Mouse (Mus musculus) lung, adult 2 months (tissue): ENCODE measurements around the gene Kif6. TPM values are rescaled to one million over a fixed set of nuclear protein-coding genes. Genes with fewer than 3 reads are reported as not detected.

Source experiments
- DNase-seq: peaks from one replicate; pipeline ENCODE4 v3.0.0; 2022
- H3K4me1 ChIP-seq: fragments of 200-500 bp; 2 replicates; pipeline ENCODE4 v1.6.1; 2011; ENCODE audit warnings: low read length; ENCODE audit not compliant: control insufficient read depth, insufficient read depth
- H3K4me3 ChIP-seq: fragments of 200-500 bp; replicated peaks from 2 replicates; pipeline ENCODE3; 2011; ENCODE audit warnings: low read depth, mild to moderate bottlenecking, control low read depth, low read length; ENCODE audit errors: extremely low read depth
- CTCF ChIP-seq: fragments of 200-500 bp; IDR thresholded peaks from 2 replicates; pipeline ENCODE4 v1.5.1; 2011; ENCODE audit warnings: mild to moderate bottlenecking, low read length, control low read depth; ENCODE audit not compliant: insufficient read depth
- POLR2A ChIP-seq: fragments of 200-500 bp; IDR thresholded peaks from 2 replicates; pipeline ENCODE4 v1.6.1; 2011; ENCODE audit warnings: low read depth, mild to moderate bottlenecking, control low read depth, low read length, borderline replicate concordance; ENCODE audit errors: extremely low read depth
- WGBS: fragments of 180-500 bp; shearing (Covaris S2); methylation state at CpG from one replicate; pipeline ENCODE4 v1.1.7; 2018; 5-methylcytosine and 5-hydroxymethylcytosine counted together
- polyA plus RNA-seq: library from polyadenylated mRNA; depleted of rRNA; stranded (reverse); fragments of >200 nt; gene quantifications from 2 replicates; pipeline ENCODE4 v1.2.3, GENCODE M21; 2012

Kif6 gene
- polyA plus RNA-seq, 1 experiment: 1.3 TPM

DNA sequence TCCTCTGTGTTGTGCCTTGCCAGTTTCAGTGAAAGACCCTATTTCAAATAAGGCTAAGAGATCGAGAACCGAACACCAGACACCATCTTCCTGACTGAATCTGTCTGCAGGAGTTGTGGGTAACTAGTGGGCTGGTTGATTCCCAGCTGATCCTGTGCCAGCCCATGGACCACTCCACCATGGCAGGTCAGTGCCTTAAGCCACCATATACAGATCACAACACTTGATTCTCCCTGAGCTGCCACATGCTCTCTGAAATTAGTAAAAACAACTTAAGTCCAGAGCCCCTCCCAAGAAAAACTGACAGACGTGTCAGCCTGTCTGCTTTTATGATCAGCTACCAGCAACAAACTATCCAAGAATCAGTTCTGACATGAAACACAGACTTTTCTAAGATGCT, 180.3 kb downstream of the Kif6 start:
- no peak overlapping the region for H3K4me3 ChIP-seq
- TF ChIP-seq CTCF (no peak), POLR2A (no peak)
- 84% methylated on average over 3 of the region's 3 CpGs for WGBS
- H3K4me1 ChIP-seq: no peaks in the 10 kb centered on the region
- no peak for DNase-seq

DNA sequence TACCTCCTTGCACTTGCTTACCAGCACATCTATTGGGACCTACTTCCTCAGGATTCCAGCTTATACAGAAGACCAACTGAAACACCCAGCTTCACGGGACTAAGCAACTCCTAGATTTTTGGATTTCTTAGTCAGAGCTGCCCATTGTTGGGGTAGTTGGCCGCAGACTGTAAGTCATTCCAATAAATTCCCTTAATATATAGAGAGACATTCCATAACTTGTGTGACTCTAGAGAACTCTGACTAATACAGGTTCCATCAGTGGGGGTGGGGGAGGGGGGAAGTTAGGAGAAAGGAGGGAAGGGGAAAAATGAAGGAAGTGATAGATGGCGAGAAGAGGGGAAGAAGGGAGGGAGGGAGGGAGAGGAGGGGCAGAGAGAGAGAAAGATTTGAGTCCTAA, 181.2 kb downstream of the Kif6 start:
- Histone ChIP-seq H3K4me1 (no peaks in the 10 kb centered on the region), H3K4me3 (no peak overlapping the region)
- WGBS: 95% methylated on average over 3 of the region's 3 CpGs
- DNase-seq: no peak
- TF ChIP-seq CTCF: no peak

DNA sequence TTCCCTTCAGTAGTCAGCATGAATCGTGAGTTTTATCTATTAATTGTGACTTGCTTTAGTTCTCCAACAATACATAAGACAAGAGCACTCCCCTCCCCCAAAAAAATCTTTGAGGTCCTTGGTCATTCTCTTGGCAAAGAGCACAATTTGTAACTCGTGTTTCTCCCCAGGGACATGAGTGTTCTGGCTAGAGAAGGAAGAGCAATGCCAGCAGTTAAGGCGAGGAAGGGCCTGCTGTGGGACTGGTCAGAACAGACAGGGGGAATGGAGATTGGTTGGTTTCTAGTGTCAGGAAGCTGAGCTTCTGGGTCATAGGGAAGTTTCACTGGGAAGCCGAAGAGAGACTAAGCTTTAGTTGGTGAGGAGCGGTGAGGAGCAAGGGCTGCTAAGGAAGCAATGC, 184.2 kb downstream of the Kif6 start:
- TF ChIP-seq POLR2A (no peak), CTCF (no peak)
- H3K4me3 ChIP-seq: no peak overlapping the region
- no peaks in the 10 kb centered on the region for H3K4me1 ChIP-seq
- 62% methylated on average over 5 of the region's 5 CpGs for WGBS
- DNase-seq: no peak

DNA sequence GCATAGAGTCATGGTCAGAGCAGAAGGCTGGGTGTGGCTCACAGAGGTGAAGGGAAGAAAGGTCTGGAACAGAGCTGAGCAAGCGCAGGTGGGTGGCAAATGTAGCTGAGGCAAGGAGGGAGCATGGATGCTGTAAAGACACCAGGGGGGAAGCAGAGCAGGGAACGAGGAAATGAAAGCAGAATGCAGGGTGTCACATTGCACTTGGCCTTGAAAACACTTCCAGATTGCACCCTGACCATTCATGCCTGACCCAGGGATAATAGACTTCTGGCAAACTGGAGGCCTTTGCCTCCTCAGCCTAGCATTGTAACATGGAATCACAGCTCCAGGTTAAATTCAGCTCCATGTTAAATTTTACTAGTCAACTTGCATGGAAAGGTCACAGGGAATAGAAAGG, 185.2 kb downstream of the Kif6 start:
- 53% methylated on average over 2 of the region's 2 CpGs for WGBS
- no peak overlapping the region for H3K4me3 ChIP-seq
- TF ChIP-seq CTCF (no peak), POLR2A (no peak)
- no peaks in the 10 kb centered on the region for H3K4me1 ChIP-seq
- DNase-seq: no peak

DNA sequence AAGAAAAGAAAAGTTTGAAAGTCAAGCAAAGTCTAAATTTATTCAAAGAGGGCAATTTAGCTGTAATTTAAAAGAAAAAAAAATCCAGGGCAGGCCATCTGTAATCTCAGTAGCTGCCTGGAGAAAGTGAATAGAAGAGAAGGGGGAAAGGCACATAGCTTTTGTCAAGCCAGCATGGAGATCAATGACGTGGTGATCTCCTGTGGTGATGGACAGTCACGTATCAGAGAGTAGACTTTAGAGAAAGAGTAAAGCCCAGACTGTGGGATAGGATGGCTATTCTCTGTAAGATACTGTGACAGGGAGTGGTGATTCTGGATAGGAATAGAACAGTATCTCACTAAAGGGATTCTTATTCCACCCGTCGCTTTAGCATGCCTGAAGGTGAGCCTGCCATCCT, 192.5 kb downstream of the Kif6 start:
- H3K4me3 ChIP-seq: no peak overlapping the region
- no peak for DNase-seq
- no peaks in the 10 kb centered on the region for H3K4me1 ChIP-seq
- TF ChIP-seq POLR2A (no peak), CTCF (no peak)
- WGBS: 87% methylated on average over 4 of the region's 4 CpGs

DNA sequence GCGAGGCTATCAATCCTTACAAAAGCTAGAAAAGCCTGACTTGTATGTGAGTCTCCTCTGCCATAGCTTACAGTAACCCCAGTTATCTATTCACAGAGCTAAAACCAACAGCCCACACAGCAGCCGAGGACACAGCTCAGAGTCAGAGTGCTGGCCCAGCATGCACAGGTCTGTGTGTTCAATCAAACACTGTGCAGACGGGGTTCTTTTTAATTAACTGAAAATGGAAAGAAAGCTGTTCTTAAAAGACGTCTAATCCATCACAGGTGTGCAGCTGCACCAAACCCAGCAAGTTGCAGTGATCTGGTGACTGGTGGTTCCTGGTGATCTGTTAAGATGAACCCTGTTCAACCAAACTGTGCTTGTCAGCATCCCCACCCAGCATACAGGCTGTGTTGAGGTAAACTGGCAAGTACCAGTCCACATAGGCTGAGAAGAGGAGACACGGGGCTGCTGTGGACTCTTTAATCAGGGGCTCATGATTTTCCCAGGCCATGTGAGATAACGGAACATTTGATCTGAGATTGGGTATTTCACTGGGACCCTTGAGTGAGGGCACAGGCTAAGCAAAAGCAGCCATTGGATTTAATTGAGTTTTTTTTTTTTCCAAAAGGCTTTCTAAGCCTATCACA, 193.9 kb downstream of the Kif6 start:
- WGBS: 71% methylated on average over 6 of the region's 6 CpGs

DNA sequence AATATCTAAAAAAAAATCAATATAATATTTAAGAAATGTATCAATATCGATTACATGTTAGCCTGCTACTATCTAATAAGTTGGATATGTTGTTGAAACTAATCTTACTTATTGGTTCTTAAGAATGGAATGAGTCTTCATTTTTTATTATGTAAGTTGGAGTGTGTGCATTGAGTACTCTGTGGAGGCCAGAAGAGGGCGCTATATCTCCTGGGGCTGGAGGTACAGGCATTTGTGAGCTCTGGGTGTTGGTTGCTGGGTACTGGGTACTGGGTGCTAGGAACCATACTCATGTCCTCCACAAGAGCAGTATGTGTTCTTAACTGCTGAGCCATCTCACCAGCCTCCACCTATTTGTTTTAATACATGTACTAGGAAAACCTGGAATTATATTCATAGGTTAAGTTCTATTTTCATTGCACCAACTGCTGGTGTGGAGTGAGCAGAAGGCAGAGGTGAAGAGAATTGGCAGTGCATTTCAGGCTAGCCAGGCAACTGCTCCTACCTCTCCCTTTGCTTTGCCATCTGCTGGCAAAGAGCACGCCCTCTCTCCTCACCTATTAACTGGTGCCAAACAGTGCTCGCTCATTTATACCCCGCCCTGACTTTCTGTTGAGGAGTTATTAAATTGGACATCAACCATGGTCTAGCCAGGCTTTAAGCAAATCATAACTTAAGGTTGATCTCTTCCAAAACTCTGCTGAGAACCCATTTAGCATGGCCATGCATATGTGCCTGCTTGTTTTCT, 199.1 kb downstream of the Kif6 start:
- no peak for TF ChIP-seq POLR2A
- TF ChIP-seq CTCF: no peak
- Histone ChIP-seq H3K4me3 (no peak overlapping the region), H3K4me1 (no peaks in the 10 kb centered on the region)
- DNase-seq: no peak
- 86% methylated on average over 5 of the region's 5 CpGs for WGBS

More for the DNA sequence above, 193.9 kb downstream of the Kif6 start:
- no peak for DNase-seq
- H3K4me1 ChIP-seq: no peaks in the 10 kb centered on the region
- no peak overlapping the region for H3K4me3 ChIP-seq
- no peak for TF ChIP-seq CTCF
- no peak for TF ChIP-seq POLR2A

DNA sequence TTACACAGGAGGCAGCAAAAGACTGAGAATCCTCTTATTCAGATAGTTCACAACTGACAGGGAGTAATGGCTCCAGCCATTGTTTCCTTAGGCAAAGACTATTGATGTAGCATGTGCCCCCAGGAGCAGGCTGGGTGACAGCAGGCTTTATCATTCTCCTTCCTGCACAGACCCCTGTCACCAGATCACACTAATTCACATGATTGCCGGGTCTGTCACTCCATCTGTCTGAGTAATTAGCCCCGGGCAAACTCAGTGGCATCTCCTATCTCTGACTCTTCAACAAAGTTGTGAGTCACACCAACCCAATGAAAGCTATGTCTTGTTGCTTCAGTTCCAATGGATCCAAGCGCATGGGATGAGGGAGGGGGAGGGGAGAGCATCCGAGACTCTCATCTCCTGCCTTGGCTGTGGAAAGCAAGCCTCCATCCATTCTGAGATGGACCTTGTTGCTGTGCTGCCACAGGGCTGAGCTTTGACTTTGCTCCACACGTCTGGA, 201.2 kb downstream of the Kif6 start:
- WGBS: 51% methylated on average over 5 of the region's 5 CpGs
- Histone ChIP-seq H3K4me3 (no peak overlapping the region), H3K4me1 (no peaks in the 10 kb centered on the region)
- no peak for DNase-seq
- TF ChIP-seq POLR2A: no peak
- no peak for TF ChIP-seq CTCF

DNA sequence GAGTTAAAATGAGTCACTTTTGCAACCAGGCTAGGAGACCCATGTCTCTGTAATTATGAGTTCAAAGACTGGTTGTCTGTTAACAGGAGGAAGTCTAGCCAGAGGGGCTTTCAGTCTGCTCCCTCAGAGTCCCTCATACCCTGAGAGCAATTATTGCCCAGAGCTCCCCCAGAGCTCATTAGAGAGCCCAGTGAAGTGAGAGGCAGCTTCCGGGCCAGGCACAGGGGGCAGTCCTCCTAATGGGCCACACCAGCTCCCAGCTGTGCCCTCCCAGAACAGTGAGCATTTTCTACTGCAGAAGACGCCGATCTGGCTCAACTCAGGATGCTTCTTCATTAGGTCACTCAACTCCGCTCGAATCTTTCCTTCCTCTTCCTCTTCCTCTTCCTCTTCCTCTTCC, 201.8 kb downstream of the Kif6 start:
- DNase-seq: no peak
- TF ChIP-seq CTCF (no peak), POLR2A (no peak)
- H3K4me1 ChIP-seq: no peaks in the 10 kb centered on the region
- WGBS: 51% methylated on average over 5 of the region's 5 CpGs
- H3K4me3 ChIP-seq: no peak overlapping the region

DNA sequence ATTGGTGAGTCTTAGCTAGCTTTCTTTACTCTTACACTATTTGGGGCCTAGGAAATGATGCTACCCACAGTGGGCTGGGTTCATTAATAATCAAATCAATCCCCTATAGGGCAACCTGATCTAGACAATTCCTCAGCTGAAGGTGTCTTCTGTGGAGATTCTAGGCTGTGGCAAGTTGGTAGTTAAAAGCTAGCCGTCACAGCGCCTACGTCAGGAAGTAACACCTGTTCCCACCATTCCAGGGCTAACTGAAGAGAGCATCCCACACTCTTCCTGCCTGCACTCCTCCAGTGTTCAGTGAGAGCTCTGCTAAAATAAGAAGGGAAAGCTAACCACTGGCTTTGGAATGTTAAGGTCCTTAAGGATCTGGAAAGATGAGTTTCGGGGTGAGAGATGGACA, 205.3 kb downstream of the Kif6 start:
- no peak for DNase-seq
- Histone ChIP-seq H3K4me1 (no peaks in the 10 kb centered on the region), H3K4me3 (no peak overlapping the region)
- TF ChIP-seq POLR2A (no peak), CTCF (no peak)
- WGBS: 83% methylated on average over 4 of the region's 4 CpGs
